Mouse (Mus musculus) myocyte (in vitro differentiated cells): Measurements from ENCODE around the gene Hspb1. TPM values are rescaled to one million over a fixed set of nuclear protein-coding genes. Genes with fewer than 3 reads are reported as not detected.

ENCODE experiments used
- H3K27me3 ChIP-seq: one replicate; pipeline ENCODE4 v1.6.1; 2011; ENCODE audit not compliant: control insufficient read depth, insufficient read depth, insufficient read length
- H3K36me3 ChIP-seq: one replicate; pipeline ENCODE4 v1.6.1; 2011; ENCODE audit not compliant: control insufficient read depth, insufficient read depth
- H3K4me2 ChIP-seq: one replicate; pipeline ENCODE4 v1.6.1; 2011; ENCODE audit warnings: low read depth, control low read depth
- H3K4me3 ChIP-seq: one replicate; pipeline ENCODE4 v1.5.1; 2011; ENCODE audit warnings: mild to moderate bottlenecking, control low read depth, moderate library complexity
- H3K79me2 ChIP-seq: one replicate; pipeline ENCODE4 v1.6.1; 2011; ENCODE audit not compliant: control insufficient read depth, insufficient read depth
- H3ac ChIP-seq: one replicate; pipeline ENCODE4 v1.6.1; 2011; ENCODE audit not compliant: control insufficient read depth, insufficient read length
- CEBPB ChIP-seq: IDR thresholded peaks from 2 replicates; pipeline ENCODE4 v1.6.1; 2011; ENCODE audit warnings: mild to moderate bottlenecking, moderate library complexity; ENCODE audit not compliant: poor library complexity, insufficient read depth, severe bottlenecking
- E2F4 ChIP-seq: IDR thresholded peaks from one replicate; pipeline ENCODE4 v1.6.1; 2011; ENCODE audit warnings: mild to moderate bottlenecking, control low read depth, moderate library complexity; ENCODE audit not compliant: insufficient read depth
- MAX ChIP-seq: IDR thresholded peaks from one replicate; pipeline ENCODE4 v1.6.1; 2011; ENCODE audit warnings: low read depth, mild to moderate bottlenecking, control low read depth
- MYOD1 ChIP-seq, 3 experiments: IDR thresholded peaks; one replicate each; pipeline ENCODE4 v1.6.1; 2011; ENCODE audit warnings: control low read depth in 2 of 3, low read depth in 2 of 3, mild to moderate bottlenecking in 2 of 3, moderate library complexity in 1 of 3; ENCODE audit not compliant: insufficient read length in 2 of 3, control insufficient read depth in 1 of 3
- MYOG ChIP-seq, 3 experiments: IDR thresholded peaks; one replicate each; pipeline ENCODE4 v1.6.1; 2011; ENCODE audit warnings: control low read depth in 2 of 3, low read depth in 2 of 3, mild to moderate bottlenecking in 2 of 3; ENCODE audit not compliant: insufficient read length in 2 of 3, control insufficient read depth in 1 of 3, insufficient read depth in 1 of 3
- POLR2A ChIP-seq: IDR thresholded peaks from one replicate; pipeline ENCODE4 v1.6.1; 2011; ENCODE audit warnings: low read depth, mild to moderate bottlenecking, control low read depth, moderate library complexity; ENCODE audit not compliant: insufficient read length
- POLR2AphosphoS2 ChIP-seq: IDR thresholded peaks from one replicate; pipeline ENCODE4 v1.6.1; 2011; ENCODE audit warnings: low read depth, control low read depth; ENCODE audit not compliant: insufficient read length
- REST ChIP-seq: IDR thresholded peaks from one replicate; pipeline ENCODE4 v1.6.1; 2011; ENCODE audit warnings: mild to moderate bottlenecking, control low read depth, moderate library complexity; ENCODE audit not compliant: insufficient read depth, insufficient read length
- SRF ChIP-seq: IDR thresholded peaks from one replicate; pipeline ENCODE4 v1.6.1; 2011; ENCODE audit warnings: low read depth; ENCODE audit not compliant: control insufficient read depth, insufficient read length
- TCF12 ChIP-seq: IDR thresholded peaks from one replicate; pipeline ENCODE4 v1.6.1; 2011; ENCODE audit warnings: mild to moderate bottlenecking, control low read depth; ENCODE audit not compliant: poor library complexity, insufficient read depth, severe bottlenecking
- TCF3 ChIP-seq: IDR thresholded peaks from one replicate; pipeline ENCODE4 v1.6.1; 2011; ENCODE audit warnings: low read depth, control low read depth; ENCODE audit not compliant: insufficient read length
- USF1 ChIP-seq: IDR thresholded peaks from one replicate; pipeline ENCODE4 v1.6.1; 2011; ENCODE audit warnings: low read depth, mild to moderate bottlenecking, control low read depth, moderate library complexity
- polyA plus RNA-seq: library from polyadenylated mRNA; unstranded; fragments of >200 nt; fragmentation: generic; extraction: Trizol; gene quantifications from one replicate; pipeline ENCODE4 v1.2.1, GENCODE M21; 2012; ENCODE audit warnings: missing spikeins

Gene Hspb1
- polyA plus RNA-seq, 1 experiment, result 622 TPM

GRCm38 (mm10) chr5:135866662-135867061 is 21.1 kb upstream of the Hspb1 start:
- Histone ChIP-seq H3K27me3 (peaks cover 45% of the 10 kb centered on the region), H3K36me3 (no peaks in the 10 kb centered on the region), H3K4me3 (no peak overlapping the region), H3K4me2 (no peak overlapping the region), H3K79me2 (no peaks in the 10 kb centered on the region), H3ac (no peak overlapping the region)
- no peak for TF ChIP-seq USF1
- no peak for TF ChIP-seq POLR2A
- TF ChIP-seq SRF, result no peak
- TF ChIP-seq TCF3, result no peak
- no peak for TF ChIP-seq POLR2AphosphoS2
- TF ChIP-seq MAX, result no peak
- TF ChIP-seq MYOD1 (IDR thresholded peaks at IDR 0.05; ENCODE audit: control insufficient read depth in 1 of 3, insufficient read length in 2 of 3, low read depth in 2 of 3), result no peak
- no peak for TF ChIP-seq CEBPB
- no peak for TF ChIP-seq E2F4
- TF ChIP-seq TCF12, result no peak
- TF ChIP-seq REST, result no peak
- TF ChIP-seq MYOG (IDR thresholded peaks at IDR 0.05; ENCODE audit: control insufficient read depth in 1 of 3, insufficient read depth in 1 of 3, insufficient read length in 2 of 3, low read depth in 2 of 3), result no peak

- H3K79me2 ChIP-seq, result no peaks in the 10 kb centered on the region
- H3ac ChIP-seq, result no peak overlapping the region
- H3K4me2 ChIP-seq, result no peak overlapping the region
- peaks cover 36% of the 10 kb centered on the region for H3K27me3 ChIP-seq
- no peak overlapping the region for H3K4me3 ChIP-seq
- no peaks in the 10 kb centered on the region for H3K36me3 ChIP-seq
- TF ChIP-seq REST, result no peak
- TF ChIP-seq E2F4, result no peak
- TF ChIP-seq TCF3, result no peak
- TF ChIP-seq POLR2A, result no peak
- TF ChIP-seq MYOD1 (IDR thresholded peaks at IDR 0.05; ENCODE audit: control insufficient read depth in 1 of 3, insufficient read length in 2 of 3, low read depth in 2 of 3), result no peak
- no peak for TF ChIP-seq MAX
- TF ChIP-seq CEBPB, result no peak
- TF ChIP-seq MYOG (IDR thresholded peaks at IDR 0.05; ENCODE audit: control insufficient read depth in 1 of 3, insufficient read depth in 1 of 3, insufficient read length in 2 of 3, low read depth in 2 of 3), result no peak
Observed at GRCm38 (mm10) chr5:135867637-135868593, 19.8 kb upstream of the Hspb1 start.

- no peaks in the 10 kb centered on the region for H3K79me2 ChIP-seq
- H3K4me2 ChIP-seq, result no peak overlapping the region
- H3K36me3 ChIP-seq, result no peaks in the 10 kb centered on the region
- no peak overlapping the region for H3ac ChIP-seq
- H3K27me3 ChIP-seq, result peaks cover 36% of the 10 kb centered on the region
- TF ChIP-seq POLR2A, result no peak
- TF ChIP-seq MYOG (IDR thresholded peaks at IDR 0.05; ENCODE audit: control insufficient read depth in 1 of 3, insufficient read depth in 1 of 3, insufficient read length in 2 of 3, low read depth in 2 of 3), result no peak
- no peak for TF ChIP-seq TCF3
- H3K4me3 ChIP-seq, result no peak overlapping the region
Observed at GRCm38 (mm10) chr5:135868653-135869052, 19.1 kb upstream of the Hspb1 start.

- H3K36me3 ChIP-seq, result no peaks in the 10 kb centered on the region
- TF ChIP-seq MAX, result no peak
- no peak overlapping the region for H3K4me3 ChIP-seq
- no peaks in the 10 kb centered on the region for H3K79me2 ChIP-seq
- H3ac ChIP-seq, result no peak overlapping the region
- peaks cover 24% of the 10 kb centered on the region for H3K27me3 ChIP-seq
- H3K4me2 ChIP-seq, result no peak overlapping the region
Observed at GRCm38 (mm10) chr5:135869661-135870423, 17.9 kb upstream of the Hspb1 start.

GRCm38 (mm10) chr5:135870505-135870904 is 17.2 kb upstream of the Hspb1 start:
- Histone ChIP-seq H3K4me2 (no peak overlapping the region), H3K27me3 (peaks cover 19% of the 10 kb centered on the region)
- TF ChIP-seq REST (no peak), SRF (no peak), TCF12 (no peak), POLR2A (no peak), CEBPB (no peak), MAX (no peak), MYOG (IDR thresholded peaks at IDR 0.05; ENCODE audit: control insufficient read depth in 1 of 3, insufficient read depth in 1 of 3, insufficient read length in 2 of 3, low read depth in 2 of 3) (no peak), POLR2AphosphoS2 (no peak), TCF3 (no peak), E2F4 (no peak), MYOD1 (IDR thresholded peaks at IDR 0.05; ENCODE audit: control insufficient read depth in 1 of 3, insufficient read length in 2 of 3, low read depth in 2 of 3) (no peak), USF1 (no peak)

More at GRCm38 (mm10) chr5:135870505-135870904, 17.2 kb upstream of the Hspb1 start:
- no peak overlapping the region for H3K4me3 ChIP-seq
- H3ac ChIP-seq, result no peak overlapping the region
- no peaks in the 10 kb centered on the region for H3K36me3 ChIP-seq
- no peaks in the 10 kb centered on the region for H3K79me2 ChIP-seq
